Mouse (Mus musculus) lung, adult 2 months (tissue): ENCODE data around the gene Rab25. TPM values are rescaled to one million over a fixed set of nuclear protein-coding genes. Genes with fewer than 3 reads are reported as not detected.

Experiments used
- DNase-seq: peaks from one replicate; pipeline ENCODE4 v3.0.0; 2022
- H3K4me1 ChIP-seq: fragments of 200-500 bp; 2 replicates; pipeline ENCODE4 v1.6.1; 2011; ENCODE audit warnings: low read length; ENCODE audit not compliant: control insufficient read depth, insufficient read depth
- H3K4me3 ChIP-seq: fragments of 200-500 bp; replicated peaks from 2 replicates; pipeline ENCODE3; 2011; ENCODE audit warnings: low read depth, mild to moderate bottlenecking, control low read depth, low read length; ENCODE audit errors: extremely low read depth
- CTCF ChIP-seq: fragments of 200-500 bp; IDR thresholded peaks from 2 replicates; pipeline ENCODE4 v1.5.1; 2011; ENCODE audit warnings: mild to moderate bottlenecking, low read length, control low read depth; ENCODE audit not compliant: insufficient read depth
- POLR2A ChIP-seq: fragments of 200-500 bp; IDR thresholded peaks from 2 replicates; pipeline ENCODE4 v1.6.1; 2011; ENCODE audit warnings: low read depth, mild to moderate bottlenecking, control low read depth, low read length, borderline replicate concordance; ENCODE audit errors: extremely low read depth
- WGBS: fragments of 180-500 bp; shearing (Covaris S2); methylation state at CpG from one replicate; pipeline ENCODE4 v1.1.7; 2018; 5-methylcytosine and 5-hydroxymethylcytosine counted together
- polyA plus RNA-seq: library from polyadenylated mRNA; depleted of rRNA; stranded (reverse); fragments of >200 nt; gene quantifications from 2 replicates; pipeline ENCODE4 v1.2.3, GENCODE M21; 2012

Gene Rab25
- polyA plus RNA-seq, 1 experiment = 105 TPM

- Histone ChIP-seq H3K4me3 (peak overlapping the region; percentile 90), H3K4me1 (peaks cover 32% of the 10 kb centered on the region)
- WGBS = 46% methylated on average over 3 of the region's 3 CpGs
- no peak for DNase-seq
- TF ChIP-seq CTCF (no peak), POLR2A (no peak)
Measured at GRCm38 (mm10) chr3:88509250-88509649, 38.9 kb downstream of the Rab25 start.

DNA sequence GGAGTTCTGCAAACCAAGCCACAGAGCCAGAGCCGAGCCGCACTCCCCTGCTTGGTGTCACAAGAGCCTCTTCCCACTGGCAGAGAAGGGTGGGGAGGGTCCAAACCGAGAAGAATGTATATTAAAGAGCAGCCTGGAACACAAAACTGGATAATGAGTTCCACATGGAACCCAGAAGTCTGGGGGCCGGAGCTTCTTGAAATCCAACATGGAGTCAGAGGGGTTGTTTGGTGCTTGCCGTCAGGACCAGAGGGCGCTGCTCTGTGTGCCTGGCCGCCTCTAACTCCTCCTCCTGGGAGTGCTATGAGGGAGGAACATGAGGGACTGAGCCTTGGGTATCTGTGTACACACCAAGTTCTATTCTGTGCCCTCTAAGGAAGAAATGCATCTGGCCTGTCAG is 42.3 kb downstream of the Rab25 start:
- 65% methylated on average over 7 of the region's 7 CpGs for WGBS
- Histone ChIP-seq H3K4me1 (peaks cover 18% of the 10 kb centered on the region), H3K4me3 (no peak overlapping the region)
- TF ChIP-seq POLR2A (no peak), CTCF (no peak)
- DNase-seq = no peak

DNA sequence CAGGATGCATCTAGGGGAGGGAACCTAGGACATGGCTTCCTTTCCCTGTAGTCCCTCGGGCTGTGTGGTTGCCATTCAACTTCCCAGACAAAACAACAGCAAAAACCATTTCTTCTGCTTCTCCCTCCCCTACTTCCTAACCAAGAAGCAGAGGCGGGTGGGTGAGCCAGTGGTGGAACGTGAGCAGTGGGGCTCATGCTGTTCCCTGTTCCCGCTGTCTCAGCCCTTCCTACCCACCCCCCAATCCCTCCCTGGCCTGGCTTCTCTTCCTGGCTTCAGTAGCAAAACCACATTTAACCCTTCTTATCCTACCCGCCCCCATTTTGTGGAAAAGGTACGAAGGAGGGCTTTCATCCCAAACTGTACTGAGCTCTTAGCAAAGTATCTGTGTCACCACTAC is 43.0 kb downstream of the Rab25 start:
- TF ChIP-seq POLR2A (no peak), CTCF (no peak)
- Histone ChIP-seq H3K4me1 (peaks cover 19% of the 10 kb centered on the region), H3K4me3 (no peak overlapping the region)
- WGBS = 60% methylated on average over 6 of the region's 6 CpGs
- DNase-seq = no peak

DNA sequence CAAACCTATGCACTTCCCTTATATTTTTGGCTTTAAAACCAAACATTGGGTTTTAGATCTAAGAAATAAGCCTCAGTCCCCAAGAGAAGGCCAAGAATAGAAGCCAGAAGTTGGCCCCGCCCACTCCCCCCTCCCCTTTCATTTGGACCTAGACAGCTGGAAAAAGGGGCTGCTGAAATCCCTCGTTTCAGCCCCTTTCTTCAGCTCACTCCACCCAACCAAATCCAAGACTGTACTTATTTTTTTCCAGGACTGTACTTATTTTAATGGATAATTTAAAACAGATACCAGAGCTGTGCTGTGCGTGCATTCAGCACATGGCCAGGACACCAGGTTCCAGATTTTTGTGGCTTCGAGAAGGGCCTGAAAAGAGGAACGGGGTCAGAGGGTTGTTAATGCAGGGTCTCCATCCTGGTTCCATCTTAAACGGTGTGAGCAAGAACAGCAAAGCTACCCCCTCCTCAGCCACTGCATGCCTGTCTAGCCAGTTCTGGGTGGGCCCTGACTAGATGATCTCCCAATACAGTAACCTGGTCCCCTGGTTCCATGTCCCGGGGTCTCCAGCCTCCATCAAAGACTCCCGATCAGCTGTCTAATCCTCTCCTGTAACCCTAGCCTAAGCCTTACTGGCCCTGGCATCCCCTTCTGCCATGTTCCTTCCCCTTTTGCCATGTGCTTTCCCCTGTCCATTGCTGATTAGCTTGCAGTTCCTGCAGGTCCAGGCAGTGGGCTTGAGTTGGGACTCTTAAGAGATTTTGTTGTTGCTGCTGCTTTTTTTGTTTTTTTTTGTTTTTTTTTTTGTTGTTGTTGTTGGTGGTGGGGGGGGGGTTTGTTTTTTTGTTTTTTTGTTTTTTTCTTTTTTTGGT is 44.0 kb downstream of the Rab25 start:
- TF ChIP-seq CTCF (no peak), POLR2A (no peak)
- no peak for DNase-seq
- Histone ChIP-seq H3K4me1 (peaks cover 15% of the 10 kb centered on the region), H3K4me3 (no peak overlapping the region)
- 56% methylated on average over 8 of the region's 8 CpGs for WGBS

GRCm38 (mm10) chr3:88503505-88503863 is 44.6 kb downstream of the Rab25 start:
- 25% methylated on average over 4 of the region's 4 CpGs for WGBS
- Histone ChIP-seq H3K4me3 (peak overlapping the region; percentile 38), H3K4me1 (peaks cover 15% of the 10 kb centered on the region)
- no peak for TF ChIP-seq POLR2A
- TF ChIP-seq CTCF = no peak
- no peak for DNase-seq

DNA sequence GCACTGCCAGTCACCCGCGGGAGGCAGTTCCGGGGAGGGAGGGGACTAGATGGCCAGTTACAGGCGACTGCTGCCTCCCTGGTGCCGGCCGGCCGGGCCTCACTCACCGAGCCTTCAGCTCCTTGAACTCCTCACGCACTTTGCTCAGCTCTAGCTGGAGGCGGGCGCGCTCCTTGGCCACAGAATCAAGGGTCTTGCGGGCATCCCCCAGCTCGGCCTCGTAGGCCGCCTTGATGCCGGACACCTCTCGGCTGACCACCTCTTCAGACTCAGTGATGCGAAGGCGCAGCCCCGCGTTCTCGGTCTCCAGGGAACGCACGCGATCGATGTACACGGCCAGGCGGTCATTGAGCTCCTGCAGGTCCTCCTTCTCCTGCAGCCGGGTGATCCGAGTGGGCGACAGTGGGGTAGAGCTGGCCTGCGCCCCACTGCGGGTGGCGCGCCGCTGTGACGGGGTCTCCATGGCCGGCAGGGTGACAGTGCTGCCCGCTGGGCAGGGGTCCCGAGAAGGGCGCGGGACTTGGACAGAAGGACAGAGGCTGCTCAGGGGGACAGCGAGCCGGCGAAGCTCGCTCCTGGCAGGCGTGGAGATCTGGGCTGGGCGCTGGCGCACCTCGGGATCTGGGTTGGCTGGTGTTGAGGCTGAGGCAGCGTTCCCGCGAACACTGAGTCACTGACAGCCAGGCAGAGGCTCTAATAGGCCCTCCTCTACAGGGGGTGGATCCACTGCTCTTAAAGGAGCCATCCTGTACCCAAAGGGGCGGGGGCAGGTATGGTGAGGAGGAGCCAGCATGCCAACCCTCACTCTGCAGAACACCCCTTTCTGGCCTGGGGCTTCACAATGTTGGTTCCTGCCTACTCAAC is 45.2 kb downstream of the Rab25 start:
- Histone ChIP-seq H3K4me1 (peaks cover 15% of the 10 kb centered on the region), H3K4me3 (peak overlapping the region; percentile 79)
- peak; percentile 92 for DNase-seq
- TF ChIP-seq POLR2A (peak; percentile 99), CTCF (no peak)
- WGBS = under 1% methylated on average over 55 of the region's 55 CpGs

DNA sequence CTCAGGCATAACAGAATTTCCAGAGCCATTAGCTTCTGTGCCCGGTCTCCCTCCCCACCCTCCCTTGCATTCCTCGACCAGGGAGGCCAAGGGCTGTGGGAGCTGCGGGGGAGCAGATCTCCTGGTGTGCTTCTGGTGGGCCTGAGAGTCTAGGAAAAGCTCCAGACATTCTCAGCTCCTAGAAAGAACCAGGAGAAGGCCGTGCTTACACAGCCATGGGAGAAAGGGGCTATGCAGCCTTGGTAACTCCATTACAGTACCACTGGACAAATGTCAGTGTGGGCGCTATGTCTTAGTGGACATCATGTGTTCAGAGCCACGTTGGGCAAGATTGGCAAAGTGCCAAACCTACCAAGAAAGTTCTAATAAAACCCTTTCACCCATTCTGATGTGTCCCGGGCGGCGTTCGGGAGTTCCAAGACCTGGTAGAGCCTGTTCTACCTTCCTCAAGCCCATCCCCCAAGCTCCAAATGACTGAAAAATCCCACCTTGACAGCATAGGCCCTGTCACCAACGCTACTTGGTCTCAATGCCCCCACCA is 46.0 kb downstream of the Rab25 start:
- TF ChIP-seq CTCF = no peak
- no peak for TF ChIP-seq POLR2A
- Histone ChIP-seq H3K4me1 (peaks cover 15% of the 10 kb centered on the region), H3K4me3 (peak overlapping the region; percentile 79)
- WGBS = 15% methylated on average over 11 of the region's 11 CpGs
- DNase-seq = peak; percentile 57

- H3K4me1 ChIP-seq = peaks cover 15% of the 10 kb centered on the region
- no peak for DNase-seq
- WGBS = 39% methylated on average over 6 of the region's 6 CpGs
- H3K4me3 ChIP-seq = peak overlapping the region; percentile 79
- no peak for TF ChIP-seq CTCF
- no peak for TF ChIP-seq POLR2A
Measured at GRCm38 (mm10) chr3:88501366-88502030, 46.6 kb downstream of the Rab25 start.

DNA sequence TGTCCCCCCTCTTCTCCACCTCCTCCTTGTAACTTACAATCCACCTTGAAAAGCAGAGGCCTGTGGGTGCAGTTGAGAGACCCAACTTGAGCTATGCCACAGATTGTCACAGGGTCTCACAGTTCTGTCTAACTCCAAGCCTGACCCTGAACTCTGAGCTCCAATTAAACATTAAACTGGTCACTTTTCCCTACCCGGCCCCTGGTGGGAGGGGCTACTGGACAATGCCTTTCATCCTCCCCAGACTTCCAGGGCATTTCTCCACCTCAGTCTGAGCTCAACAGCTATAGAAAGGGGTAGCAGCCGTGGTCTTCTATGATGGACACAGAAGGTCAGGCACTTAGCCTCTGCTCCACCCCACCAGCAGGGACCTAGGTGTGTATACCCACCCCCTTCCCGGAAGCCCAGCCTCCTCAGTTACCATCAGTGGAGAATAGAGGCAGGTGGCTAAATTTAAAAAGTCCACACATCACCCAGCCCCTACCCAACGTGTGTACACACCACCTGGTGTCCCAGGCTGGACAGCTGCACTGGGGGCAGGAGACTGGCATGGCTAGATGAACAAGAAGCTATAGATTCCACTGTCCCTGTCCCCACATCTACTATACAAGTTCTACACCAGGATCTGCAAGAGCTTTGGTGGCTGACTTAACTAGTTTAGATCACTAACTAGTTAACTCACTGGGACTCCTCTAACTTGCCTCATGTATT is 47.3 kb downstream of the Rab25 start:
- 38% methylated on average over 4 of the region's 4 CpGs for WGBS
- no peak for DNase-seq
- no peak for TF ChIP-seq CTCF
- no peak for TF ChIP-seq POLR2A
- peak overlapping the region; percentile 51 for H3K4me3 ChIP-seq
- H3K4me1 ChIP-seq = peaks cover 17% of the 10 kb centered on the region
